Comparison of ENCODE assay signal across 16 mouse cellular contexts in the genomic region with DNA sequence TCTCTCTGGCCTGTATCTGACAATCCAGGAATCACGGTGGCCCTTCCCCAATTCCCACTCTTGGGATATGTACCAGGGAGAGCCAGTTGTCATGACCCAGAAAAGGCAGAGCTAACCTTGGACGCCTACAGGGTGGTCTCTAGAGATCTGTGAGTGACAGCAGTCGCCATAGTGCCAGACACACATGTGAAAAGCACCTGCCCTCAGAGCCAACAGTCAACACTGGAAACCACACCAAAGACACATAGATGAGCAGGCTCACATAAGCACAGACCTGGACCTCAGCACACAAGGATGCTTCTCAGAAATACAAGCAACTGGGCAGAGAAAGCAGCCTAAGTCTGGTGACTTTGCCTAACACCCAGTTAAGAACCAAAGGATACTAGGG. TPM values are rescaled to one million over a fixed set of nuclear protein-coding genes. Genes with fewer than 3 reads are reported as not detected.
DNase-seq lines count a peak whose midpoint lies in the region; ATAC-seq and TF ChIP-seq lines count a peak whose summit lies in the region.
"Had no signal": no experiment of that assay in that cellular context is flagged by ENCODE, and none has a peak within 500 bp of the region (broad histone marks: within the 10 kb centered on the region; RNA-seq: fewer than 3 reads in every experiment).

No protein-coding gene starts in this region.

- H3K27me3 ChIP-seq in forebrain, embryonic 15.5 days, result no peaks in the 10 kb centered on the region
- H3K27me3 ChIP-seq in forebrain, embryonic 11.5 days (ENCODE audit: control insufficient read depth, insufficient read depth, low read length), result no peaks in the 10 kb centered on the region
- no peaks in the 10 kb centered on the region for H3K27me3 ChIP-seq in heart, embryonic 15.5 days
- H3K27me3 ChIP-seq: megakaryocyte, embryonic 14.5 days; midbrain, embryonic 15.5 days had no signal

- intact Hi-C loops in heart, postnatal 10 days (cut with DNase I), result loop anchor here (5.0 kb wide), 1 partner anchor 70 kb away; a partner anchor contains a TSS

- no peak overlapping the region for H3K4me3 ChIP-seq in forebrain, embryonic 15.5 days
- H3K4me3 ChIP-seq in forebrain, embryonic 11.5 days (ENCODE audit: low read depth, low read length), result no peak overlapping the region
- H3K4me3 ChIP-seq in heart, embryonic 15.5 days, result no peak overlapping the region
- no peak overlapping the region for H3K4me3 ChIP-seq in layer of hippocampus, adult 2 months
- no peak overlapping the region for H3K4me3 ChIP-seq in brown adipose tissue, adult 24 weeks (ENCODE audit: insufficient read depth, low read depth, low read length)
- H3K4me3 ChIP-seq: megakaryocyte, embryonic 14.5 days; midbrain, embryonic 15.5 days had no signal

- no peak for TF ChIP-seq CTCF in layer of hippocampus, adult 2 months (conservative IDR thresholded peaks at IDR 0.05)

- DNase-seq in forebrain, embryonic 11.5 days (ENCODE audit: low spot score), result no peak
- DNase-seq in heart, postnatal 10 days, result no peak
- no peak for DNase-seq in layer of hippocampus, adult 2 months (ENCODE audit: low spot score in 2 of 2)
- DNase-seq in layer of hippocampus, adult 9-10 months (ENCODE audit: low spot score), result no peak
- DNase-seq: liver; thymus, postnatal 4 days had no signal

- peaks cover 18% of the 10 kb centered on the region for H3K36me3 ChIP-seq in forebrain, embryonic 15.5 days
- no peaks in the 10 kb centered on the region; the same call in 1 of the 2 replicates for H3K36me3 ChIP-seq in forebrain, embryonic 11.5 days (ENCODE audit: control insufficient read depth, insufficient read depth, low read length)
- H3K36me3 ChIP-seq in heart, embryonic 15.5 days, result peaks cover 29% of the 10 kb centered on the region

- H3K9me3 ChIP-seq in forebrain, embryonic 15.5 days, result no peaks in the 10 kb centered on the region
- H3K9me3 ChIP-seq in forebrain, embryonic 11.5 days (ENCODE audit: control insufficient read depth, low read length), result no peaks in the 10 kb centered on the region
- H3K9me3 ChIP-seq in heart, embryonic 15.5 days (replicated peaks), result no peaks in the 10 kb centered on the region
- H3K9me3 ChIP-seq: megakaryocyte, embryonic 14.5 days; midbrain, embryonic 15.5 days had no signal

- peak overlapping the region; percentile 83 for H3K27ac ChIP-seq in forebrain, embryonic 15.5 days (replicated peaks)
- no peak overlapping the region for H3K27ac ChIP-seq in forebrain, embryonic 11.5 days (ENCODE audit: low read depth, low read length)
- H3K27ac ChIP-seq in heart, embryonic 15.5 days, result peak overlapping the region; percentile 43
- peak overlapping the region; percentile 76 for H3K27ac ChIP-seq in layer of hippocampus, adult 2 months
- H3K27ac ChIP-seq in brown adipose tissue, adult 24 weeks (replicated peaks; ENCODE audit: low read depth, low read length), result peak overlapping the region; percentile 43
- H3K27ac ChIP-seq: hindbrain, embryonic 14.5 days; midbrain, embryonic 15.5 days had no signal

- no peak overlapping the region for H3K4me2 ChIP-seq in forebrain, embryonic 15.5 days (replicated peaks)
- no peak overlapping the region for H3K4me2 ChIP-seq in forebrain, embryonic 11.5 days (ENCODE audit: low read depth, low read length, severe bottlenecking)
- no peak overlapping the region for H3K4me2 ChIP-seq in heart, embryonic 15.5 days
- H3K4me2 ChIP-seq: hindbrain, embryonic 14.5 days; lung, embryonic 14.5 days; midbrain, embryonic 15.5 days had no signal

- H3K9ac ChIP-seq in forebrain, embryonic 15.5 days (replicated peaks), result no peak overlapping the region
- H3K9ac ChIP-seq in forebrain, embryonic 11.5 days (ENCODE audit: low read length), result no peak overlapping the region
- peak overlapping the region; percentile 2; the same call in 1 of the 2 replicates for H3K9ac ChIP-seq in heart, embryonic 15.5 days
- H3K9ac ChIP-seq: hindbrain, embryonic 14.5 days; lung, embryonic 14.5 days; midbrain, embryonic 15.5 days had no signal

- WGBS in forebrain, embryonic 15.5 days, result 83% methylated on average over 3 of the region's 3 CpGs
- WGBS in forebrain, embryonic 11.5 days, result 86% methylated on average over 3 of the region's 3 CpGs
- WGBS in heart, embryonic 15.5 days, result 72% methylated on average over 3 of the region's 3 CpGs

- peaks cover 17% of the 10 kb centered on the region for H3K4me1 ChIP-seq in forebrain, embryonic 15.5 days
- H3K4me1 ChIP-seq in forebrain, embryonic 11.5 days (replicated peaks; ENCODE audit: control insufficient read depth, insufficient read depth, low read length), result peaks cover 2% of the 10 kb centered on the region; the same call in 1 of the 2 replicates
- H3K4me1 ChIP-seq in heart, embryonic 15.5 days (replicated peaks), result peaks cover 30% of the 10 kb centered on the region
- H3K4me1 ChIP-seq in brown adipose tissue, adult 24 weeks (ENCODE audit: control insufficient read depth, insufficient read depth, insufficient read length, low read length), result 0 out of 2 replicates have a peak, but pooled peaks cover 5% of the 10 kb centered on the region

- no peak for ATAC-seq in forebrain, embryonic 15.5 days (replicated peaks)
- no peak for ATAC-seq in forebrain, embryonic 11.5 days (replicated peaks; ENCODE audit: low FRiP score)
- no peak for ATAC-seq in heart, embryonic 15.5 days (replicated peaks; ENCODE audit: insufficient number of reproducible peaks, insufficient read depth, low FRiP score, low read depth)
- ATAC-seq: midbrain, embryonic 15.5 days had no signal

RNA-seq across cellular contexts. Expression of a gene that starts 3.4 kb away (rescaled TPM):
- 54.6 and 57.2 TPM in 2 replicates for polyA plus RNA-seq in forebrain, embryonic 15.5 days (2015; fragmentation: Nextera tagmentation; extraction: Ambion mirVana)
- polyA plus RNA-seq in forebrain, embryonic 11.5 days (2014; fragmentation: Nextera tagmentation; extraction: Ambion mirVana), result 41.2 and 45.4 TPM in 2 replicates
- 22.9 and 33.6 TPM in 2 replicates for polyA plus RNA-seq in heart, embryonic 15.5 days (2015; fragmentation: Nextera tagmentation; extraction: Ambion mirVana)
- 10 to 100 TPM; 15.2 to 16.8 TPM for total RNA-seq in heart, postnatal 10 days (2021)
- 10 to 100 TPM; 36.9 to 42.8 TPM for total RNA-seq in layer of hippocampus, adult 2 months (2021)
- polyA plus RNA-seq in brown adipose tissue, adult 24 weeks (2012; ENCODE audit: insufficient read depth, insufficient read length, missing spikeins), result 10.1 and 12.9 TPM in 2 replicates

RNA-seq across cellular contexts. Expression of a gene that starts 8.1 kb away (rescaled TPM):
- not detected in 2 replicates for polyA plus RNA-seq in forebrain, embryonic 15.5 days (2015; fragmentation: Nextera tagmentation; extraction: Ambion mirVana)
- polyA plus RNA-seq in forebrain, embryonic 11.5 days (2014; fragmentation: Nextera tagmentation; extraction: Ambion mirVana), result 0.12 TPM in 1 of 2 replicates, not detected in the other
- polyA plus RNA-seq in heart, embryonic 15.5 days (2015; fragmentation: Nextera tagmentation; extraction: Ambion mirVana), result 0.16 and 0.30 TPM in 2 replicates
- total RNA-seq in heart, postnatal 10 days (2021), result 1 to 10 TPM; 1.9 to 4.6 TPM
- total RNA-seq in layer of hippocampus, adult 2 months (2021), result 1 to 10 TPM; 2.6 to 2.8 TPM
- polyA plus RNA-seq in brown adipose tissue, adult 24 weeks (2012; ENCODE audit: insufficient read depth, insufficient read length, missing spikeins), result not detected in 2 replicates
- total RNA-seq: adrenal gland, adult 2 months had no signal
- polyA plus RNA-seq: adrenal gland, adult 2 months; hindbrain, embryonic 14.5 days; lung, embryonic 14.5 days; midbrain, embryonic 15.5 days had no signal

RNA-seq across cellular contexts. Expression of a gene that starts 20.8 kb away (rescaled TPM):
- 28.8 and 30.4 TPM in 2 replicates for polyA plus RNA-seq in forebrain, embryonic 15.5 days (2015; fragmentation: Nextera tagmentation; extraction: Ambion mirVana)
- 24.2 and 25.4 TPM in 2 replicates for polyA plus RNA-seq in forebrain, embryonic 11.5 days (2014; fragmentation: Nextera tagmentation; extraction: Ambion mirVana)
- polyA plus RNA-seq in heart, embryonic 15.5 days (2015; fragmentation: Nextera tagmentation; extraction: Ambion mirVana), result 14.8 and 18.3 TPM in 2 replicates
- 10 to 100 TPM; 27.7 to 28.8 TPM for total RNA-seq in heart, postnatal 10 days (2021)
- 10 to 100 TPM; 53.5 to 55.7 TPM for total RNA-seq in layer of hippocampus, adult 2 months (2021)
- polyA plus RNA-seq in brown adipose tissue, adult 24 weeks (2012; ENCODE audit: insufficient read depth, insufficient read length, missing spikeins), result 9.6 and 11.5 TPM in 2 replicates

RNA-seq across cellular contexts. Expression of a gene that starts 29.0 kb away (rescaled TPM):
- polyA plus RNA-seq in forebrain, embryonic 15.5 days (2015; fragmentation: Nextera tagmentation; extraction: Ambion mirVana), result 10.5 and 11.5 TPM in 2 replicates
- polyA plus RNA-seq in forebrain, embryonic 11.5 days (2014; fragmentation: Nextera tagmentation; extraction: Ambion mirVana), result 9.8 and 13.2 TPM in 2 replicates
- 23.1 and 24.8 TPM in 2 replicates for polyA plus RNA-seq in heart, embryonic 15.5 days (2015; fragmentation: Nextera tagmentation; extraction: Ambion mirVana)
- total RNA-seq in heart, postnatal 10 days (2021), result 10 to 100 TPM; 42.1 to 42.2 TPM
- 1 to 10 TPM; 8.2 to 8.8 TPM for total RNA-seq in layer of hippocampus, adult 2 months (2021)
- 13.1 and 22.6 TPM in 2 replicates for polyA plus RNA-seq in brown adipose tissue, adult 24 weeks (2012; ENCODE audit: insufficient read depth, insufficient read length, missing spikeins)

RNA-seq across cellular contexts. Expression of a gene that starts 49.8 kb away (rescaled TPM):
- not detected in 2 replicates for polyA plus RNA-seq in forebrain, embryonic 15.5 days (2015; fragmentation: Nextera tagmentation; extraction: Ambion mirVana)
- polyA plus RNA-seq in forebrain, embryonic 11.5 days (2014; fragmentation: Nextera tagmentation; extraction: Ambion mirVana), result 0.08 TPM in 1 of 2 replicates, not detected in the other
- 0.05 TPM in 1 of 2 replicates, not detected in the other for polyA plus RNA-seq in heart, embryonic 15.5 days (2015; fragmentation: Nextera tagmentation; extraction: Ambion mirVana)
- under 1 TPM in 1 of 2 experiments, not detected in 1; 0.10 TPM for total RNA-seq in heart, postnatal 10 days (2021)
- total RNA-seq in layer of hippocampus, adult 2 months (2021), result under 1 TPM in 1 of 2 experiments, not detected in 1; 0.28 TPM
- not detected in 2 replicates for polyA plus RNA-seq in brown adipose tissue, adult 24 weeks (2012; ENCODE audit: insufficient read depth, insufficient read length, missing spikeins)
- total RNA-seq: layer of hippocampus, postnatal 25 days had no signal
- polyA plus RNA-seq: hindbrain, embryonic 14.5 days; midbrain, embryonic 15.5 days; small intestine, adult 2 months had no signal
